Mouse (Mus musculus) ES-Bruce4 (cell line): Measurements from ENCODE around the gene Emc6. TPM values are rescaled to one million over a fixed set of nuclear protein-coding genes. Genes with fewer than 3 reads are reported as not detected.
A peak's percentile ranks its signal among the peaks of the same experiment; 100 is the strongest.

Experiments used
- H3K27ac ChIP-seq: 2 replicates; pipeline ENCODE4 v1.5.1; 2012; ENCODE audit warnings: low read length, inconsistent platforms; ENCODE audit not compliant: insufficient read depth
- H3K27me3 ChIP-seq: 2 replicates; pipeline ENCODE4 v1.6.1; 2012; ENCODE audit warnings: mild to moderate bottlenecking, low read length, inconsistent platforms; ENCODE audit not compliant: control insufficient read depth, poor library complexity, insufficient read depth, severe bottlenecking
- H3K36me3 ChIP-seq: 2 replicates; pipeline ENCODE4 v1.6.1; 2012; ENCODE audit warnings: inconsistent platforms, mild to moderate bottlenecking, low read length, moderate library complexity; ENCODE audit not compliant: control insufficient read depth, poor library complexity, insufficient read depth, severe bottlenecking
- H3K4me1 ChIP-seq: one replicate; pipeline ENCODE4 v1.8.1; 2011; ENCODE audit warnings: low read length; ENCODE audit not compliant: control insufficient read depth, insufficient read depth
- H3K4me3 ChIP-seq: 2 replicates; pipeline ENCODE4 v1.5.1; 2011; ENCODE audit warnings: low read depth, mild to moderate bottlenecking, low read length
- H3K9ac ChIP-seq: 2 replicates; pipeline ENCODE4 v1.6.1; 2012; ENCODE audit warnings: low read depth, mild to moderate bottlenecking, inconsistent platforms; ENCODE audit not compliant: poor library complexity, severe bottlenecking
- H3K9me3 ChIP-seq: replicated peaks from 2 replicates; pipeline ENCODE4 v1.6.1; 2012; ENCODE audit warnings: mild to moderate bottlenecking, low read length, inconsistent platforms; ENCODE audit not compliant: control insufficient read depth, poor library complexity, insufficient read depth, severe bottlenecking
- CTCF ChIP-seq: IDR thresholded peaks from one replicate; pipeline ENCODE4 v1.8.1; 2011; ENCODE audit warnings: low read depth, low read length
- EP300 ChIP-seq: IDR thresholded peaks from 2 replicates; pipeline ENCODE4 v1.6.1; 2011; ENCODE audit warnings: low read depth, low read length; ENCODE audit not compliant: insufficient read depth
- POLR2A ChIP-seq: IDR thresholded peaks from one replicate; pipeline ENCODE4 v1.8.1; 2011; ENCODE audit warnings: low read length; ENCODE audit not compliant: insufficient read depth
- polyA plus RNA-seq: library from polyadenylated mRNA; stranded (reverse); fragments of >200 nt; gene quantifications from 2 replicates; pipeline ENCODE4 v1.2.4, GENCODE M21; 2011; ENCODE audit warnings: low read depth; ENCODE audit not compliant: missing spikeins, insufficient read depth, insufficient read length

The Emc6 gene
- polyA plus RNA-seq, 1 experiment = 51.9 TPM

- H3K27ac ChIP-seq = no peak overlapping the region
- H3K4me3 ChIP-seq = no peak overlapping the region
- no peak overlapping the region for H3K9ac ChIP-seq
- H3K27me3 ChIP-seq = no peaks in the 10 kb centered on the region
- H3K9me3 ChIP-seq = no peaks in the 10 kb centered on the region
- no peaks in the 10 kb centered on the region for H3K36me3 ChIP-seq
- no peaks in the 10 kb centered on the region for H3K4me1 ChIP-seq
- TF ChIP-seq POLR2A (no peak), CTCF (no peak), EP300 (no peak)
Measured at GRCm38 (mm10) chr11:73213956-73214355, 37.1 kb upstream of the Emc6 start.

DNA sequence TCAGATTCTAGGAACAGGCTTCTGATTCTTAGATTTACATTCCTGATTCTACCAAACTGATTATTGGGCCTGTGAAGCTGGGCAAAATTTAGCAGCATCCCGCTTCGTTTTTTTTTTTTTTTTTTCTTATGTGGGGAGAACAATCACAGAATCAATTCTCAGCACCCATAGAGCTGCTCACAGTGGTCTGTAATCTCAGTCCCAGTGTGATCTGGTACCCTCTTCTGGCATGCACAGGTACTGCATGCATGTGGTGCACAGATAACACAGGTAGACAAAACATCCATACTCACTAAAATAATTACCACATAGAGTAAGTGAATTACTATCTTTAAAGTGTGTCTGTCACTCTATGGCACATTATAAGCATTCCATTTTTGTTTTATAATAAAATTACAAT lies 30.8 kb upstream of the Emc6 start:
- Histone ChIP-seq H3K27me3 (no peaks in the 10 kb centered on the region), H3K4me3 (no peak overlapping the region), H3K36me3 (no peaks in the 10 kb centered on the region), H3K27ac (no peak overlapping the region), H3K9ac (no peak overlapping the region), H3K9me3 (no peaks in the 10 kb centered on the region), H3K4me1 (no peaks in the 10 kb centered on the region)
- TF ChIP-seq EP300 (no peak), POLR2A (no peak), CTCF (no peak)

DNA sequence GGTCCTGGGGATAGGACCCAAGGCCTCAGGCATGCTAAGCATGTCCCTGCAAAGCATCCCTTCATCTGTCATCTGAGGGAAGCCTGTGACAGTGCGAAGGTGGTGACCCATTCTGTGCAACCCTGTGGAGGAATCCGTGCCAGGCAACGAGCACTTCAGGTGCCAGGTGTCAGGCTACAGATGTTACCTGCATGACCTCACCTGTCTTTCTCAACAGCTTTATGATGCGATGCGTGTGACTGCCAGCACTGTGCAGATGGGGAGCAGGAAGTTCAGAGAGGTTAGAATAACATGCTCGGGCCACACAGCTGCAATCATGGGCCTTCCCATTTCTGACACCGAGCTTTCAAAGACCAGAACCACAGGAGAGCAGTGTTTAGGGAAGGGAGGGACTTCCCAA lies 28.4 kb upstream of the Emc6 start:
- TF ChIP-seq CTCF = no peak
- TF ChIP-seq POLR2A = no peak
- no peak for TF ChIP-seq EP300
- H3K4me3 ChIP-seq = no peak overlapping the region
- H3K36me3 ChIP-seq = no peaks in the 10 kb centered on the region

GRCm38 (mm10) chr11:73203895-73204294 lies 27.1 kb upstream of the Emc6 start:
- Histone ChIP-seq H3K36me3 (no peaks in the 10 kb centered on the region), H3K9me3 (no peaks in the 10 kb centered on the region), H3K27ac (no peak overlapping the region), H3K4me3 (no peak overlapping the region), H3K4me1 (no peaks in the 10 kb centered on the region), H3K27me3 (no peaks in the 10 kb centered on the region), H3K9ac (no peak overlapping the region)
- TF ChIP-seq EP300 (no peak), CTCF (no peak), POLR2A (no peak)

More for the DNA sequence above, 28.4 kb upstream of the Emc6 start:
- Histone ChIP-seq H3K27ac (no peak overlapping the region), H3K27me3 (no peaks in the 10 kb centered on the region), H3K4me1 (no peaks in the 10 kb centered on the region), H3K9ac (no peak overlapping the region), H3K9me3 (no peaks in the 10 kb centered on the region)

- Histone ChIP-seq H3K27ac (no peak overlapping the region), H3K4me3 (no peak overlapping the region), H3K36me3 (no peaks in the 10 kb centered on the region), H3K4me1 (no peaks in the 10 kb centered on the region), H3K9me3 (no peaks in the 10 kb centered on the region), H3K9ac (no peak overlapping the region), H3K27me3 (no peaks in the 10 kb centered on the region)
- TF ChIP-seq EP300 = no peak
- TF ChIP-seq CTCF = no peak
- no peak for TF ChIP-seq POLR2A
Measured at GRCm38 (mm10) chr11:73201597-73201996, 24.8 kb upstream of the Emc6 start.

- no peak overlapping the region for H3K27ac ChIP-seq
- no peaks in the 10 kb centered on the region for H3K4me1 ChIP-seq
- H3K4me3 ChIP-seq = no peak overlapping the region
- H3K9me3 ChIP-seq = no peaks in the 10 kb centered on the region
- H3K27me3 ChIP-seq = no peaks in the 10 kb centered on the region
- TF ChIP-seq CTCF (no peak), POLR2A (no peak), EP300 (no peak)
- H3K9ac ChIP-seq = no peak overlapping the region
- H3K36me3 ChIP-seq = no peaks in the 10 kb centered on the region
Measured at GRCm38 (mm10) chr11:73201021-73201420, 24.2 kb upstream of the Emc6 start.

GRCm38 (mm10) chr11:73199879-73200278 lies 23.0 kb upstream of the Emc6 start:
- no peaks in the 10 kb centered on the region for H3K27me3 ChIP-seq
- no peak overlapping the region for H3K27ac ChIP-seq
- H3K4me1 ChIP-seq = no peaks in the 10 kb centered on the region
- H3K36me3 ChIP-seq = no peaks in the 10 kb centered on the region
- H3K9ac ChIP-seq = peak overlapping the region; percentile 42
- H3K9me3 ChIP-seq = no peaks in the 10 kb centered on the region
- H3K4me3 ChIP-seq = peak overlapping the region; percentile 80
- no peak for TF ChIP-seq POLR2A
- TF ChIP-seq EP300 = no peak
- no peak for TF ChIP-seq CTCF
